8 mouse cellular contexts compared by ENCODE assay signal in the genomic region with DNA sequence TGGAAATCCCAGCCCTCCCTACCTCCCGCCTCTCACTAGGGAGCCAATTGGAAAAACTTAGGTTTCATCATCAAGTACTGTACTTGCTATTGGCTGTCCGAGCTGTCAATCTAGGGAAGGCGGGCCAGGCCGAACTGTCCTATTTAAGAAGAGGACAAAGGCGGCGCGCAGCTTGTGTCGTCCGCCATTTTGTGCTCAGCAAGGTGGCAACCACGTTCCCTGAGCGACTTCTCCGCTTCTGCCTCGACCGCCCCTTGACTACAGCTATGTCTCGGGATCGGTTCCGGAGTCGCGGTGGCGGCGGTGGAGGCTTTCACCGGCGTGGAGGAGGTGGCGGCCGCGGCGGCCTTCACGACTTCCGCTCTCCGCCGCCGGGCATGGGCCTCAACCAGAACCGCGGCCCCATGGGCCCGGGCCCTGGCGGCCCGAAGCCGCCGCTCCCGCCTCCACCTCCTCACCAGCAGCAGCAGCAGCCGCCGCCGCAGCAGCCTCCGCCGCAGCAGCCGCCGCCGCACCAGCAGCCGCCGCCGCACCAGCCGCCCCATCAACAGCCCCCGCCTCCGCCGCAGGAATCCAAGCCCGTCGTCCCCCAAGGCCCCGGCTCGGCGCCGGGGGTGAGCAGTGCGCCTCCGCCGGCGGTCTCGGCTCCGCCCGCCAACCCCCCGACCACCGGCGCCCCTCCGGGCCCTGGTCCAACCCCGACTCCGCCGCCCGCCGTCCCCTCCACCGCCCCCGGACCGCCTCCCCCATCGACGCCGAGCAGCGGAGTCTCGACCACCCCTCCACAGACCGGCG. TPM values are rescaled to one million over a fixed set of nuclear protein-coding genes. Genes with fewer than 3 reads are reported as not detected.
DNase-seq lines count a peak whose midpoint lies in the region; ATAC-seq lines count a peak whose summit lies in the region.

A gene (plus strand): TSS at position 174 of the 795 bp plus-strand sequence.

- H3K4me1 ChIP-seq in hindbrain, embryonic 15.5 days (replicated peaks): peaks cover 32% of the 10 kb centered on the region

- H3K4me3 ChIP-seq in hindbrain, embryonic 15.5 days: peak within 1 kb of the TSS; percentile 98

- H3K4me2 ChIP-seq in hindbrain, embryonic 15.5 days: peak within 1 kb of the TSS; percentile 88

- DNase-seq in T-cell, adult 2 months (ENCODE audit: low spot score): peak; percentile 98
- DNase-seq in cerebellum, postnatal 36 days: peak; percentile 98 to 100
- peak; percentile 100 for DNase-seq in frontal cortex, postnatal 36 days (ENCODE audit: low spot score in 2 of 2)
- peak; percentile 98 for DNase-seq in left cerebral cortex, adult 11 months (ENCODE audit: low spot score)
- DNase-seq in lung, postnatal 4 days: peak; percentile 95 to 99
- DNase-seq in retina, postnatal 7 days (ENCODE audit: low read depth, low spot score): peak; percentile 100
- peak; percentile 96 for DNase-seq in urinary bladder, adult 2 months (ENCODE audit: low spot score)

- H3K36me3 ChIP-seq in hindbrain, embryonic 15.5 days: peaks cover 16% of the 10 kb centered on the region

- peak within 1 kb of the TSS; percentile 100 for H3K9ac ChIP-seq in hindbrain, embryonic 15.5 days

- H3K27ac ChIP-seq in hindbrain, embryonic 15.5 days (replicated peaks): peak within 1 kb of the TSS; percentile 98

- ATAC-seq in hindbrain, embryonic 15.5 days (ENCODE audit: low FRiP score, low read depth): peak; percentile 98

- H3K9me3 ChIP-seq in hindbrain, embryonic 15.5 days: no peaks in the 10 kb centered on the region

- no peaks in the 10 kb centered on the region for H3K27me3 ChIP-seq in hindbrain, embryonic 15.5 days

- under 1% methylated on average over 62 of the region's 87 CpGs for WGBS in hindbrain, embryonic 15.5 days

RNA-seq across cellular contexts. Expression of the gene that starts here (rescaled TPM):
- polyA plus RNA-seq in hindbrain, embryonic 15.5 days (2015; fragmentation: Nextera tagmentation; extraction: Ambion mirVana): 64.1 and 73.2 TPM in 2 replicates
- polyA plus RNA-seq in urinary bladder, adult 2 months (2012; rRNA removed): 52.3 and 88.8 TPM in 2 replicates

Comparison
In these comparisons a context has a peak if more than half of its experiments do, and no peak if none do; other contexts are left out.
1. Peak in every context shown above with its lines: DNase-seq, ATAC-seq, H3K4me3 ChIP-seq and H3K27ac ChIP-seq.